Mouse (Mus musculus): ENCODE data around the gene Plch1. TPM values are rescaled to one million over a fixed set of nuclear protein-coding genes. Genes with fewer than 3 reads are reported as not detected.

Plch1 gene
- polyA plus RNA-seq, 1 experiment: 0.51 TPM

DNA sequence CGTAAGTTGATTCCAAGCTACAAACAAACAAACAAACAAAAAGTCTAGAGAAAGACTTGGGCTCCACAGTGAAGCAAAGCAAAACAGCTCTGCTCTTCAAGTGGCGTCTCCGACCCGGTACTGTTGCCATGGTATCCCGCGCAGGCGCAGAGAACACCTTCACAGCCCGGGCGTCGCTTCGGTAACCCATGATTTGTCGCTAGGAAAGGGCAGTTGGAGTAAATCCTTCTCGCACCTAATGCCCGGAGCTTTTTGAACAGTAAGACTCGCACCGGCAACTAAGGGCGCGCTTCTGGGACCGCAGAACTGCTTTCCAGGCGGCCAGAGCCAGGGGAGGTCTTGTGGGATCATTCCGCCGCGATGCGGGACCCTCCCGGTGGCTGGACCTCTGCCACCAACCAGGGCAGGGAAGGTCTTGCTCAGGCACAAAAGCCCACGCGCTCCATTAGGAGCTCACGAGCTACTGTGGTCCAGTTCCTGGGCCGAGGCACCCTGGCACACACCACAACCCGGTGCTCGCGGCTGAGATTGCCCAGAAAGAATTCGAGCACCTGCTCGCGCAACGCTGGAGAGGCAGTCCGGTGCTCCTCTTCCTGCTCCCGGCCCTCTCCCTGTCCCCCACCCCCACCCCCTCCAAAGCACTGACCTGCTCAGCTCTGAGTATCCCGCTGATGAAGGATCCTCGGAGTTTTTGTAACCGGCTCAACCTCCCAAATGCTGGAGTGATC is 527 bp downstream of the Plch1 start:
- H3K4me1 ChIP-seq (ENCODE audit: control insufficient read depth, insufficient read depth, low read length): no peaks in the 10 kb centered on the region; the same call in 1 of the 2 replicates
- TF ChIP-seq CTCF (IDR thresholded peaks at IDR 0.05; ENCODE audit: borderline replicate concordance, insufficient read depth, low read length) (no peak), POLR2A (IDR thresholded peaks at IDR 0.05; ENCODE audit: low read depth, low read length) (no peak)
- no peak overlapping the region for H3K27ac ChIP-seq (ENCODE audit: insufficient read depth, low read length)
- peak overlapping the region; percentile 69 for H3K4me3 ChIP-seq (ENCODE audit: insufficient read depth, low read length)

DNA sequence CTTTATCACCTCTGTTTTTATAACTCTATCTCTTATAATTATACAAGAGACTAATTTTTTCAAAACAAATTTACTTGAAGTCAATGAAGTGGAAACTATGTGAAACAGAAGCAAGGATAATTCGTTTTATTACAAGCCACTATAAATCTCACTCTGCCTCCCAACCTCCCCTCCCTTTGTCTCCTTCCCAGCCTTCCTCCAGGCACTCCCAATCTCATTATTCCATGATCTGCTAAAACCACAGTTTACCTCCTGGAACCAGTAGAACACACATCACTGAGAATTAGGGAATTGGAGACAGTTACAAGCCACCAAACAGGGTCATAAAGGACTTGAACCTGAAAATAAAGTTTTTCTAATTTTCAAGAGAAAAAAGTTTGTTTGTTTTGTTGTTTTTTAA is 2.1 kb downstream of the Plch1 start:
- TF ChIP-seq CTCF (IDR thresholded peaks at IDR 0.05; ENCODE audit: borderline replicate concordance, insufficient read depth, low read length): no peak
- TF ChIP-seq POLR2A (IDR thresholded peaks at IDR 0.05; ENCODE audit: low read depth, low read length): no peak
- H3K27ac ChIP-seq (ENCODE audit: insufficient read depth, low read length): no peak overlapping the region

DNA sequence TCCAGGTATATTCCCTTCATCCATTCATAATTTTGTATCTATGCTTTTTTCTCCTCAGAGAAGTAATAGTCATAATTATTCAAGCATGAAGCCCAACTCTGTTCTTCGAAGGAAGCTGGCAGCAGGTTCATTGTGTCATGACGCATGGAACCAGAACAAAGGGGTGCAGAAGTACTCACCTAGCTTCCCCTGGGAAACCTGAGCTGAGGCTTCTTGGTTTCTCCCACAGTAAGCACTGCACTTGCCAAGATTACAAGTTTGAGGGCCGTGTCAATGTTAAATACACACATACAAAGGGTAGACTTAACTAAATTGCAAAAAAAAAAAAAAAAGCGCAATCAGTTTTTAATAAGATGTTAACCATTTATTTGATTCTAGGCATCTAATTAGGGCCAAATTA is 3.0 kb downstream of the Plch1 start:
- no peak overlapping the region for H3K27ac ChIP-seq (ENCODE audit: insufficient read depth, low read length)
- H3K4me1 ChIP-seq (ENCODE audit: control insufficient read depth, insufficient read depth, low read length): no peaks in the 10 kb centered on the region; the same call in 1 of the 2 replicates
- no peak for TF ChIP-seq POLR2A (IDR thresholded peaks at IDR 0.05; ENCODE audit: low read depth, low read length)
- TF ChIP-seq CTCF (IDR thresholded peaks at IDR 0.05; ENCODE audit: borderline replicate concordance, insufficient read depth, low read length): no peak
- no peak overlapping the region for H3K4me3 ChIP-seq (ENCODE audit: insufficient read depth, low read length)

More for the DNA sequence above, 2.1 kb downstream of the Plch1 start:
- H3K4me3 ChIP-seq (ENCODE audit: insufficient read depth, low read length): no peak overlapping the region
- H3K4me1 ChIP-seq (ENCODE audit: control insufficient read depth, insufficient read depth, low read length): no peaks in the 10 kb centered on the region; the same call in 1 of the 2 replicates

DNA sequence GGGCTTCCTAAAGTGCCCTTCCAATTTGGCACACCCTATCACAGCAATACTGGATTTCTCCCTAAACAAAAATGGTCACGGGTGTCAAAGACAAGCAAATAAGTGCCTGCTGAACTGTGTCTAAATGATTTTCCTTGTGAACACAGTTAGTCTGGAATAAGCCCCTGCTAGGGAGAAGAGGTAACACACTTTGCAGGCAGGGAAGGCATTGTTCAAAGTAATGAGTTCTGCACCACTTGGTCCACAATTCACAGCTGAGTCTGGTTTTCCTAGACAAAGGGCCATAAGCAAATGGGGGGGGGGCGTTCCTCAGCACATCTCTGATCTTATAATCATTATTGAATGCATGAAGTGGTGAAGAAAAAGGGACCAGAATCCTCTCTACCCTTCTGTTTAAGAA is 3.5 kb downstream of the Plch1 start:
- H3K4me1 ChIP-seq (ENCODE audit: control insufficient read depth, insufficient read depth, low read length): no peaks in the 10 kb centered on the region; the same call in 1 of the 2 replicates
- H3K27ac ChIP-seq (ENCODE audit: insufficient read depth, low read length): no peak overlapping the region
- no peak for TF ChIP-seq CTCF (IDR thresholded peaks at IDR 0.05; ENCODE audit: borderline replicate concordance, insufficient read depth, low read length)
- TF ChIP-seq POLR2A (IDR thresholded peaks at IDR 0.05; ENCODE audit: low read depth, low read length): no peak
- H3K4me3 ChIP-seq (ENCODE audit: insufficient read depth, low read length): no peak overlapping the region

DNA sequence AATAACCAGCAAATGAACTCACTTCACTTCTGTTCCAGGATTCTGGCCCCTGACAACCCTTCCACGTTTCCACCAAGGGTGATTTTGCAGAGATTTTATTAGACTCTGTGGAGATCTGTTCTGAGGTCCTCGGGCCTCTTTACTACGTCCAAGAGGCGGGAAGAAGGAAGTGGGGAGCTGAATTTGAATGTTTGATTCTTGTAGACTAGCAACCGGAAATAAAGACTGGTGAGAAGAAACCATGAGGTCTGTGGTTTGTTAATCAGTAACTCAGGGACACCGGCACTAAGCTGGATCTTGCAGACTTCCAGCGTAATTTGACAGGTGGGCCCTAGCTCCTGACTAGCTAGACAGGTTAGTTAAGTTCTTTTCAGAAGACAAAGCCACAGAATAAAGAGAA is 5.6 kb downstream of the Plch1 start:
- no peaks in the 10 kb centered on the region for H3K4me1 ChIP-seq (ENCODE audit: control insufficient read depth, insufficient read depth, low read length)
- no peak for TF ChIP-seq POLR2A (IDR thresholded peaks at IDR 0.05; ENCODE audit: low read depth, low read length)
- TF ChIP-seq CTCF (IDR thresholded peaks at IDR 0.05; ENCODE audit: borderline replicate concordance, insufficient read depth, low read length): no peak
- no peak overlapping the region for H3K4me3 ChIP-seq (ENCODE audit: insufficient read depth, low read length)
- H3K27ac ChIP-seq (ENCODE audit: insufficient read depth, low read length): no peak overlapping the region

DNA sequence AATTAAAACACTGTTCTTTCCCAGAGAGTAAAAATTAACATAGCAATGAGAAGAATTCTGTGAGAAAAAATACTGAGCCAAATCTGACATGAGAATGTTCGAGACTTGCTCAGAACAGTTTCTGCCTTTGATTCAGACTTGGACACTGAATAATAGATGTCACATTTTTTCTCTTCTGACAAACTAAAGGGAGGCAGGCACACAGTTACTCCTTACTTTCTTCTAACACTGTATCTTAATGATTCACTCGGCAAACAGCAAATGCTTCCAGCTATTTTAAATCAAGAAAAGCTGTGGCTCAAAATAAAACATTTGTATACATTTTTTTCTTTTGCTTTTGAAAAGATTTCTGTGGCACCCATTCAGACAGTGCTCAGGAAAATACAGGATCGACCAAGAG is 7.1 kb downstream of the Plch1 start:
- TF ChIP-seq CTCF (IDR thresholded peaks at IDR 0.05; ENCODE audit: borderline replicate concordance, insufficient read depth, low read length) (no peak), POLR2A (IDR thresholded peaks at IDR 0.05; ENCODE audit: low read depth, low read length) (no peak)
- Histone ChIP-seq H3K4me1 (ENCODE audit: control insufficient read depth, insufficient read depth, low read length) (no peaks in the 10 kb centered on the region), H3K27ac (ENCODE audit: insufficient read depth, low read length) (peak overlapping the region; percentile 47; the same call in 1 of the 2 replicates), H3K4me3 (ENCODE audit: insufficient read depth, low read length) (no peak overlapping the region)

DNA sequence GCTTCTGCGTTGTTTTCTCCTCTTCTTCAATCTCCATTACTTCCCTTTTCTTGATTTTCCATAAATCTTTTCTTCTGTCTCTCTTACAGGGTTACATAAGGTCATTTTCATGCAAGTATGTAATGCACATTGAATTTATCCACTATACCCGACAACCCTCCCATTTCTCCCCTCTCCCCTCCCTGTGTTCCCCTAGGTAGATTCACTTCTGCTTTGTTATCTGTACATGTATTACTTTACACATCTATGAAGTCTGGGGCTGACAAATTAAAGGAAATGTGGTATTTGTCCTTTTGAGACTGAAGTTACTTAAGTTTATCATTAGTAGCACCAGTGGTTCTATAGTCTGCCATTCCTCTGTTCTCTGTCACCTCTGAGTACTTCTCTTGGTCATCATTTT is 18.2 kb downstream of the Plch1 start:
- Histone ChIP-seq H3K4me1 (ENCODE audit: control insufficient read depth, insufficient read depth, low read length) (0 out of 2 replicates have a peak, but pooled peaks cover 2% of the 10 kb centered on the region), H3K4me3 (ENCODE audit: insufficient read depth, low read length) (no peak overlapping the region), H3K27ac (ENCODE audit: insufficient read depth, low read length) (no peak overlapping the region)
- TF ChIP-seq CTCF (IDR thresholded peaks at IDR 0.05; ENCODE audit: borderline replicate concordance, insufficient read depth, low read length) (no peak), POLR2A (IDR thresholded peaks at IDR 0.05; ENCODE audit: low read depth, low read length) (no peak)

DNA sequence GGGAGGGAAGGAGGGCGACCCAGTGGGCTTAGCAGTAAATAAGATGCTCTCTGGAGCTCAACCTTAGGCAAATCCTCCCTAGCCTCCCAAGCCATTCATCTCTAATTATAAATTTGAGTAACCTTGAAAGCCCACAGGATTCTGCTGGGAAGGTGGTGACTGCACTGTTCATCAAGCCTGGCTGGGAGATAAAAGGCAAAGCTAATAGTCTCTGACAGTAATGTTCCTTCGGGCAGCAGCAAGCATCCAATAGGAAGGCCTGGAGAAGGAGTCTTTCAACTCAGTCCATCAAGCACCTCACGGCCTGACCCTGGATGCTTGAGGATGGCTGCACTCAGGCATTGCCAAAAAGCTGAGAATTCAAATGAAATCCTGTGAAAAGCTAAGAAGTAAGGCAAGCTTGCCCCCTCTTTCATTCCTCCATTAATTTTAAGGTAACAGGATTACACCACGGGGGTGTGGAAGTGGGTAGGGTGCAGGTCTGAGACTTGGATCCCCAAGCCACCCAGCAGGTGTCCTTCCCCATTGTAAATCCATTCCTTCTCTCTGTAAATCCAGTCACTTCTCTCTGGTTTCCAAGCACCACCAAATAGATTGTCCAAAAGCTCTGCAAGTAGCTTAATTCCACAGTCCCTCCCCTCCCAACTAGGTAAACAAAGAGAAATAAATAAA is 20.1 kb downstream of the Plch1 start:
- no peak overlapping the region for H3K4me3 ChIP-seq (ENCODE audit: insufficient read depth, low read length)
- H3K4me1 ChIP-seq (ENCODE audit: control insufficient read depth, insufficient read depth, low read length): 0 out of 2 replicates have a peak, but pooled peaks cover 2% of the 10 kb centered on the region
- no peak overlapping the region for H3K27ac ChIP-seq (ENCODE audit: insufficient read depth, low read length)
- TF ChIP-seq POLR2A (IDR thresholded peaks at IDR 0.05; ENCODE audit: low read depth, low read length): no peak
- no peak for TF ChIP-seq CTCF (IDR thresholded peaks at IDR 0.05; ENCODE audit: borderline replicate concordance, insufficient read depth, low read length)

DNA sequence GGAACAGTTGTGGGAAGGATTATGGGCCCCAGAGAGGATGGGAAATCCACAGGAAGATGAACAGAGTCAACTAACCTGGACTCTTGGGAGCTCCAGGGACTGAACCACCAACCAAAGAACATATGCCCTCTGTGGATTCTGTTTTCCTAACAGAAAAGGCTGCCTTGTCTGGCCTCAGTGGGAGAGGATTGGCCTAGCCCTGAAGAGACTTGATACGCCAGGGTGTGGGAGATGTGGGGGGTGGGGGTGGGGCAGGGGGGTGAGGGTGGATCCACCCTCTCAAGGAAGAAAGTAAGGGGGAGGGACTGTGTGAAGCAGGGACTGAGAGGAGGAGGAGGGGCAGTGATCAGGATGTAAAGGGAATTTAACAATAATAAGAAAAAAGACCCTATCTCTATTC is 26.5 kb downstream of the Plch1 start:
- no peak overlapping the region for H3K4me3 ChIP-seq (ENCODE audit: insufficient read depth, low read length)
- no peaks in the 10 kb centered on the region for H3K4me1 ChIP-seq (ENCODE audit: control insufficient read depth, insufficient read depth, low read length)
- H3K27ac ChIP-seq (ENCODE audit: insufficient read depth, low read length): no peak overlapping the region
- TF ChIP-seq CTCF (IDR thresholded peaks at IDR 0.05; ENCODE audit: borderline replicate concordance, insufficient read depth, low read length) (no peak), POLR2A (IDR thresholded peaks at IDR 0.05; ENCODE audit: low read depth, low read length) (no peak)

DNA sequence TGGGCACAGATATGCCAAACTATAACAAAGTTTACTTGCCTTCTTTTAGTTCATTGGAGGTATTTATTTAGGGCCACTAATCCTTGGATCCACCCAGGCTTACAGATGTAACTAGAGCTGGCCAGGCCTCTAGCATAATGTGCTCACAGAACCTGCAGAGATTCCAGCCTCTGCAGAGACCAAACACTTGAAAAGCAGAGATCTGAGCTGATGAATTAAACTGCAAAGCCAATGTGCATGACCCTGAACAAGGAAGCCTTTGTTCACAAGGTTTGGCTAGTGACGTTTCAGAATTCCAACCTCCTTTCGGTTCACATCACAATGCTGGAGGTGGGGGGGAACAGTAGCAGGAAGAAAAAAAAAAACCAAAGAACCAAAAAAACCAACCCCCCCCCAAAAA is 28.0 kb downstream of the Plch1 start:
- no peak overlapping the region for H3K4me3 ChIP-seq (ENCODE audit: insufficient read depth, low read length)
- no peaks in the 10 kb centered on the region for H3K4me1 ChIP-seq (ENCODE audit: control insufficient read depth, insufficient read depth, low read length)
- TF ChIP-seq POLR2A (IDR thresholded peaks at IDR 0.05; ENCODE audit: low read depth, low read length) (no peak), CTCF (IDR thresholded peaks at IDR 0.05; ENCODE audit: borderline replicate concordance, insufficient read depth, low read length) (no peak)
- H3K27ac ChIP-seq (ENCODE audit: insufficient read depth, low read length): no peak overlapping the region

Measured in embryonic fibroblast, embryonic 13.5 days (primary cell).